ENCODE assay signal across 15 mouse cellular contexts in the genomic region with DNA sequence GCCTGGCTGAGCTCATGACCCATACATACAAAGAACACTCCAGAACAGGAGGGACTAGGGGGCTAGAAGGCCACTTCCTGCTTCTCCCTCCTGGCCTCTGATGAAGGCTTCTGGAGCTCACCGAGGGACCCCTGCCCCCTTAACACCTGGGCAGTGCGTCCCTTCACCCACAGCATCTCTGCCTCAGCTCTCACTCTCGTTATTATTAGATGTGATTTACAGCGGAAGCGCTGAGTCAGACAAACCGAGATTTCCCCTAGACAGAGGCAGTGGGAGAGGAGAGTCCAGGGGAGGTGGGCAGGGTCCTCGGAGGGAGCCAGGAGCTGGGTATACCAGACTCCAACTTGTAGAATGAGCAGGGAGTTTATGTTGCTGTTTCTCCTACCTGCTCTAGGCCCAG. TPM values are rescaled to one million over a fixed set of nuclear protein-coding genes. Genes with fewer than 3 reads are reported as not detected.
DNase-seq lines count a peak whose midpoint lies in the region; ATAC-seq and TF ChIP-seq lines count a peak whose summit lies in the region.
"Had no signal": no experiment of that assay in that cellular context is flagged by ENCODE, and none has a peak within 500 bp of the region (broad histone marks: within the 10 kb centered on the region; RNA-seq: fewer than 3 reads in every experiment).

No protein-coding gene starts in this region.

- H3K4me1 ChIP-seq in heart, embryonic 13.5 days, result peaks cover 20% of the 10 kb centered on the region
- peaks cover 48% of the 10 kb centered on the region for H3K4me1 ChIP-seq in embryonic facial prominence, embryonic 10.5 days
- H3K4me1 ChIP-seq in hindbrain, postnatal 0 days (ENCODE audit: insufficient read depth, low read length), result peaks cover 11% of the 10 kb centered on the region
- H3K4me1 ChIP-seq in midbrain, embryonic 16.5 days (ENCODE audit: control insufficient read depth, insufficient read depth, low read length), result peaks cover 34% of the 10 kb centered on the region
- H3K4me1 ChIP-seq in liver, embryonic 12.5 days, result no peaks in the 10 kb centered on the region; the same call in 1 of the 2 replicates

- H3K9me3 ChIP-seq in heart, embryonic 13.5 days, result no peaks in the 10 kb centered on the region
- no peaks in the 10 kb centered on the region for H3K9me3 ChIP-seq in embryonic facial prominence, embryonic 10.5 days
- no peaks in the 10 kb centered on the region for H3K9me3 ChIP-seq in hindbrain, postnatal 0 days (ENCODE audit: low read length)
- no peaks in the 10 kb centered on the region for H3K9me3 ChIP-seq in midbrain, embryonic 16.5 days (replicated peaks; ENCODE audit: control insufficient read depth, low read length, poor library complexity, severe bottlenecking)
- no peaks in the 10 kb centered on the region for H3K9me3 ChIP-seq in liver, embryonic 12.5 days (replicated peaks)
- H3K9me3 ChIP-seq: stomach, embryonic 15.5 days had no signal

- peaks cover 5% of the 10 kb centered on the region; the same call in 1 of the 2 replicates for H3K36me3 ChIP-seq in heart, embryonic 13.5 days
- H3K36me3 ChIP-seq in embryonic facial prominence, embryonic 10.5 days (replicated peaks), result peaks cover 6% of the 10 kb centered on the region; the same call in 1 of the 2 replicates
- H3K36me3 ChIP-seq in hindbrain, postnatal 0 days (ENCODE audit: insufficient read depth, low read length), result no peaks in the 10 kb centered on the region
- no peaks in the 10 kb centered on the region for H3K36me3 ChIP-seq in midbrain, embryonic 16.5 days (ENCODE audit: control insufficient read depth, insufficient read depth, low read length)
- peaks cover 6% of the 10 kb centered on the region; the same call in 1 of the 2 replicates for H3K36me3 ChIP-seq in liver, embryonic 12.5 days
- H3K36me3 ChIP-seq: stomach, embryonic 15.5 days had no signal

- peak overlapping the region; percentile 67; the same call in 1 of the 2 replicates for H3K9ac ChIP-seq in heart, embryonic 13.5 days
- H3K9ac ChIP-seq in hindbrain, postnatal 0 days (replicated peaks; ENCODE audit: low read length), result no peak overlapping the region
- no peak overlapping the region for H3K9ac ChIP-seq in midbrain, embryonic 16.5 days (ENCODE audit: low read depth, low read length)
- no peak overlapping the region for H3K9ac ChIP-seq in liver, embryonic 12.5 days
- H3K9ac ChIP-seq: liver, postnatal 0 days; stomach, embryonic 15.5 days had no signal

- ATAC-seq in heart, embryonic 13.5 days (ENCODE audit: extremely low read depth, insufficient number of reproducible peaks, low FRiP score, low TSS enrichment), result no peak
- ATAC-seq in hindbrain, postnatal 0 days, result no peak
- no peak for ATAC-seq in midbrain, embryonic 16.5 days
- no peak for ATAC-seq in liver, embryonic 12.5 days
- ATAC-seq: inflammation-experienced regulatory T-cells, adult 6 months; liver, postnatal 0 days had no signal

- peaks cover 77% of the 10 kb centered on the region for H3K27me3 ChIP-seq in heart, embryonic 13.5 days (replicated peaks)
- H3K27me3 ChIP-seq in embryonic facial prominence, embryonic 10.5 days (replicated peaks; ENCODE audit: low read depth, poor library complexity, severe bottlenecking), result peaks cover 79% of the 10 kb centered on the region
- H3K27me3 ChIP-seq in hindbrain, postnatal 0 days (ENCODE audit: insufficient read depth, low read length), result peaks cover 13% of the 10 kb centered on the region; the same call in 1 of the 2 replicates
- H3K27me3 ChIP-seq in midbrain, embryonic 16.5 days (ENCODE audit: control insufficient read depth, insufficient read depth, low read depth, low read length), result no peaks in the 10 kb centered on the region
- H3K27me3 ChIP-seq in liver, embryonic 12.5 days (replicated peaks), result peaks cover 80% of the 10 kb centered on the region

- no peak overlapping the region for H3K27ac ChIP-seq in heart, embryonic 13.5 days (replicated peaks)
- H3K27ac ChIP-seq in embryonic facial prominence, embryonic 10.5 days (replicated peaks), result 0 out of 2 replicates have a peak overlapping the region, but pooled peaks have one; percentile 44
- no peak overlapping the region for H3K27ac ChIP-seq in hindbrain, postnatal 0 days
- H3K27ac ChIP-seq in midbrain, embryonic 16.5 days (ENCODE audit: low read length), result peak overlapping the region; percentile 69
- H3K27ac ChIP-seq in liver, embryonic 12.5 days, result no peak overlapping the region
- H3K27ac ChIP-seq: kidney, postnatal 0 days; left cerebral cortex, adult 2 months; stomach, embryonic 15.5 days had no signal

- no peak for TF ChIP-seq CTCF in hindbrain, postnatal 0 days (IDR thresholded peaks at IDR 0.05; ENCODE audit: low read depth)

- peak overlapping the region; percentile 71; the same call in 1 of the 2 replicates for H3K4me2 ChIP-seq in heart, embryonic 13.5 days
- peak overlapping the region; percentile 57 for H3K4me2 ChIP-seq in hindbrain, postnatal 0 days (ENCODE audit: low read depth, low read length)
- H3K4me2 ChIP-seq in midbrain, embryonic 16.5 days (ENCODE audit: low read length), result peak overlapping the region; percentile 59
- no peak overlapping the region for H3K4me2 ChIP-seq in liver, embryonic 12.5 days

- H3K4me3 ChIP-seq in heart, embryonic 13.5 days, result no peak overlapping the region
- H3K4me3 ChIP-seq in embryonic facial prominence, embryonic 10.5 days, result peak overlapping the region; percentile 51; the same call in 1 of the 2 replicates
- no peak overlapping the region for H3K4me3 ChIP-seq in hindbrain, postnatal 0 days (ENCODE audit: low read length)
- H3K4me3 ChIP-seq in midbrain, embryonic 16.5 days (ENCODE audit: low read depth, low read length), result no peak overlapping the region
- no peak overlapping the region for H3K4me3 ChIP-seq in liver, embryonic 12.5 days

- DNase-seq in heart, adult 9 months (ENCODE audit: low spot score in 2 of 2), result no peak
- no peak for DNase-seq in embryonic facial prominence, embryonic 10.5 days (ENCODE audit: low spot score)
- no peak for DNase-seq in hindbrain, postnatal 0 days (ENCODE audit: low spot score)
- DNase-seq in right cerebral cortex, postnatal 4 days, result no peak
- DNase-seq in adrenal gland, adult (ENCODE audit: inconsistent age in 2 of 2, low spot score in 1 of 2), result no peak
- DNase-seq: liver, postnatal 0 days; thymus, postnatal 25 days had no signal

- 19% methylated on average over 7 of the region's 7 CpGs for WGBS in heart, embryonic 13.5 days
- WGBS in embryonic facial prominence, embryonic 10.5 days, result 36% methylated on average over 7 of the region's 7 CpGs
- 30% methylated on average over 7 of the region's 7 CpGs for WGBS in hindbrain, postnatal 0 days
- WGBS in midbrain, embryonic 16.5 days, result 37% methylated on average over 7 of the region's 7 CpGs
- 17% methylated on average over 7 of the region's 7 CpGs for WGBS in liver, embryonic 12.5 days (ENCODE audit: insufficient replicate concordance)

RNA-seq across cellular contexts. Expression of gene Pou3f1, which starts 15.0 kb away (rescaled TPM):
- polyA plus RNA-seq in heart, embryonic 13.5 days (2015; fragmentation: Nextera tagmentation; extraction: Ambion mirVana), result 0.15 and 0.28 TPM in 2 replicates
- 1.7 and 2.5 TPM in 2 replicates for polyA plus RNA-seq in embryonic facial prominence, embryonic 10.5 days (2016; fragmentation: Nextera tagmentation; extraction: Ambion mirVana)
- 4.8 and 7.0 TPM in 2 replicates for total RNA-seq in hindbrain, postnatal 0 days (2014; rRNA removed)
- polyA plus RNA-seq in hindbrain, postnatal 0 days (2015; fragmentation: Nextera tagmentation; extraction: Ambion mirVana), result 4.1 and 6.3 TPM in 2 replicates
- 12.3 and 14.4 TPM in 2 replicates for polyA plus RNA-seq in midbrain, embryonic 16.5 days (2015; fragmentation: Nextera tagmentation; extraction: Ambion mirVana)
- 0.02 and 0.22 TPM in 2 replicates for polyA plus RNA-seq in liver, embryonic 12.5 days (2016; fragmentation: Nextera tagmentation; extraction: Ambion mirVana)
- total RNA-seq: megakaryocyte, adult 5-6 weeks had no signal
- polyA plus RNA-seq: inflammation-experienced regulatory T-cells, adult 6 months; liver, postnatal 0 days had no signal

RNA-seq across cellular contexts. Expression of gene Utp11, which starts 21.8 kb away (rescaled TPM):
- polyA plus RNA-seq in heart, embryonic 13.5 days (2015; fragmentation: Nextera tagmentation; extraction: Ambion mirVana), result 48.9 and 50.6 TPM in 2 replicates
- 70.8 and 78.6 TPM in 2 replicates for polyA plus RNA-seq in embryonic facial prominence, embryonic 10.5 days (2016; fragmentation: Nextera tagmentation; extraction: Ambion mirVana)
- total RNA-seq in hindbrain, postnatal 0 days (2014; rRNA removed), result 4.0 and 9.0 TPM in 2 replicates
- polyA plus RNA-seq in hindbrain, postnatal 0 days (2015; fragmentation: Nextera tagmentation; extraction: Ambion mirVana), result 31.2 and 39.0 TPM in 2 replicates
- polyA plus RNA-seq in midbrain, embryonic 16.5 days (2015; fragmentation: Nextera tagmentation; extraction: Ambion mirVana), result 39.8 and 43.8 TPM in 2 replicates
- polyA plus RNA-seq in liver, embryonic 12.5 days (2016; fragmentation: Nextera tagmentation; extraction: Ambion mirVana), result 51.4 and 51.5 TPM in 2 replicates

RNA-seq across cellular contexts. Expression of gene Fhl3, which starts 28.9 kb away (rescaled TPM):
- 6.7 and 7.4 TPM in 2 replicates for polyA plus RNA-seq in heart, embryonic 13.5 days (2015; fragmentation: Nextera tagmentation; extraction: Ambion mirVana)
- polyA plus RNA-seq in embryonic facial prominence, embryonic 10.5 days (2016; fragmentation: Nextera tagmentation; extraction: Ambion mirVana), result 10.8 and 15.5 TPM in 2 replicates
- total RNA-seq in hindbrain, postnatal 0 days (2014; rRNA removed), result 7.1 and 7.3 TPM in 2 replicates
- polyA plus RNA-seq in hindbrain, postnatal 0 days (2015; fragmentation: Nextera tagmentation; extraction: Ambion mirVana), result 2.5 and 3.1 TPM in 2 replicates
- 1.5 and 1.7 TPM in 2 replicates for polyA plus RNA-seq in midbrain, embryonic 16.5 days (2015; fragmentation: Nextera tagmentation; extraction: Ambion mirVana)
- polyA plus RNA-seq in liver, embryonic 12.5 days (2016; fragmentation: Nextera tagmentation; extraction: Ambion mirVana), result 3.5 and 3.7 TPM in 2 replicates

RNA-seq across cellular contexts. Expression of gene Sf3a3, which starts 43.0 kb away (rescaled TPM):
- 92.4 and 96.2 TPM in 2 replicates for polyA plus RNA-seq in heart, embryonic 13.5 days (2015; fragmentation: Nextera tagmentation; extraction: Ambion mirVana)
- polyA plus RNA-seq in embryonic facial prominence, embryonic 10.5 days (2016; fragmentation: Nextera tagmentation; extraction: Ambion mirVana), result 265 and 267 TPM in 2 replicates
- total RNA-seq in hindbrain, postnatal 0 days (2014; rRNA removed), result 18.7 and 33.0 TPM in 2 replicates
- 79.7 and 87.9 TPM in 2 replicates for polyA plus RNA-seq in hindbrain, postnatal 0 days (2015; fragmentation: Nextera tagmentation; extraction: Ambion mirVana)
- 98.1 and 106 TPM in 2 replicates for polyA plus RNA-seq in midbrain, embryonic 16.5 days (2015; fragmentation: Nextera tagmentation; extraction: Ambion mirVana)
- 116 and 121 TPM in 2 replicates for polyA plus RNA-seq in liver, embryonic 12.5 days (2016; fragmentation: Nextera tagmentation; extraction: Ambion mirVana)

Comparison
In these comparisons a context has a peak if more than half of its experiments do, and no peak if none do; other contexts are left out.
1. H3K27ac ChIP-seq: peak in embryonic facial prominence, embryonic 10.5 days (single experiment) and midbrain, embryonic 16.5 days (single experiment); none in heart, embryonic 13.5 days (single experiment), hindbrain, postnatal 0 days (single experiment) and liver, embryonic 12.5 days (single experiment).